Mouse (Mus musculus): ENCODE results near the gene Nebl. TPM values are rescaled to one million over a fixed set of nuclear protein-coding genes. Genes with fewer than 3 reads are reported as not detected.

The Nebl gene
- total and polyA plus RNA-seq, 3 experiments = 4.7 to 5.4 TPM; not detected in 1

GRCm38 (mm10) chr2:17690264-17690663 lies 41.0 kb downstream of the Nebl start:
- no peak for TF ChIP-seq ZNF384 (IDR thresholded peaks at IDR 0.05; ENCODE audit: low read depth, low read length)
- no peak for TF ChIP-seq SMC3 (IDR thresholded peaks at IDR 0.05; ENCODE audit: low read depth, low read length)
- TF ChIP-seq JUND (IDR thresholded peaks at IDR 0.05; ENCODE audit: low read depth, low read length) = no peak
- no peak for TF ChIP-seq KAT2A (conservative IDR thresholded peaks at IDR 0.05; ENCODE audit: low read depth, low read length)
- TF ChIP-seq CTCF (IDR thresholded peaks at IDR 0.05 in 2 of 3, conservative IDR thresholded peaks at IDR 0.05 in 1 of 3; ENCODE audit: control insufficient read depth in 1 of 3, insufficient read depth in 1 of 3, low read depth in 2 of 3, low read length in 3 of 3, poor library complexity in 1 of 3, severe bottlenecking in 1 of 3) = no peak
- no peak for TF ChIP-seq E2F4 (IDR thresholded peaks at IDR 0.05; ENCODE audit: borderline replicate concordance, low read depth, low read length)
- no peak for TF ChIP-seq SIN3A (IDR thresholded peaks at IDR 0.05; ENCODE audit: low read length)
- TF ChIP-seq UBTF (IDR thresholded peaks at IDR 0.05; ENCODE audit: borderline replicate concordance, insufficient read depth, low read depth, low read length) = no peak
- TF ChIP-seq MAZ (IDR thresholded peaks at IDR 0.05; ENCODE audit: low read depth, low read length) = no peak
- no peak for TF ChIP-seq RCOR1 (IDR thresholded peaks at IDR 0.05; ENCODE audit: low read depth, low read length)
- no peak for TF ChIP-seq POLR2AphosphoS2 (IDR thresholded peaks at IDR 0.05; ENCODE audit: low read length)
- no peak for TF ChIP-seq EP300 (IDR thresholded peaks at IDR 0.05; ENCODE audit: low read depth in 1 of 2, low read length in 2 of 2)
- no peak for TF ChIP-seq HCFC1 (IDR thresholded peaks at IDR 0.05; ENCODE audit: low read depth, low read length)
- no peak for TF ChIP-seq GABPA (IDR thresholded peaks at IDR 0.05; ENCODE audit: low read depth, low read length)
- TF ChIP-seq TCF12 (IDR thresholded peaks at IDR 0.05; ENCODE audit: low read depth, low read length) = no peak
- TF ChIP-seq USF2 (IDR thresholded peaks at IDR 0.05; ENCODE audit: borderline replicate concordance in 1 of 2, insufficient read depth in 1 of 2, low read depth in 1 of 2, low read length in 2 of 2) = no peak
- H3K79me2 ChIP-seq (ENCODE audit: control insufficient read depth, insufficient read depth, low read length, poor library complexity) = no peaks in the 10 kb centered on the region
- no peak overlapping the region for H3K27ac ChIP-seq (ENCODE audit: control insufficient read depth, low read depth, low read length)

GRCm38 (mm10) chr2:17687141-17687540 lies 44.1 kb downstream of the Nebl start:
- H3K4me1 ChIP-seq (ENCODE audit: control insufficient read depth in 1 of 2, insufficient read depth in 2 of 2, low read length in 2 of 2) = no peaks in the 10 kb centered on the region
- peak; percentile 2 for DNase-seq (ENCODE audit: low read depth, low spot score)
- TF ChIP-seq POLR2A (IDR thresholded peaks at IDR 0.05; ENCODE audit: control insufficient read depth in 1 of 2, insufficient read depth in 1 of 2, low read depth in 1 of 2, low read length in 2 of 2, poor library complexity in 1 of 2) (no peak), TBP (IDR thresholded peaks at IDR 0.05; ENCODE audit: low read depth, low read length) (no peak), MYB (IDR thresholded peaks at IDR 0.05; ENCODE audit: low read depth, low read length) (no peak)
- H3K79me2 ChIP-seq (ENCODE audit: control insufficient read depth, insufficient read depth, low read length, poor library complexity) = no peaks in the 10 kb centered on the region
- no peak overlapping the region for H3K4me3 ChIP-seq (ENCODE audit: control insufficient read depth in 1 of 2, insufficient read depth in 1 of 2, low read depth in 2 of 2, low read length in 2 of 2)
- no peak overlapping the region for H3K27ac ChIP-seq (ENCODE audit: control insufficient read depth, low read depth, low read length)
- H3K9me3 ChIP-seq (replicated peaks; ENCODE audit: insufficient read depth, low read length) = no peaks in the 10 kb centered on the region
- no peak overlapping the region for H3K9ac ChIP-seq (ENCODE audit: control insufficient read depth, low read depth, low read length, poor library complexity, severe bottlenecking)
- H3K36me3 ChIP-seq (ENCODE audit: control insufficient read depth in 1 of 2, insufficient read depth in 2 of 2, low read length in 2 of 2) = no peaks in the 10 kb centered on the region
- no peaks in the 10 kb centered on the region for H3K27me3 ChIP-seq (ENCODE audit: control insufficient read depth in 1 of 2, insufficient read depth in 2 of 2, low read length in 2 of 2)

More at GRCm38 (mm10) chr2:17690264-17690663, 41.0 kb downstream of the Nebl start:
- DNase-seq (ENCODE audit: low read depth, low spot score) = no peak
- Histone ChIP-seq H3K9me3 (replicated peaks; ENCODE audit: insufficient read depth, low read length) (no peaks in the 10 kb centered on the region), H3K36me3 (ENCODE audit: control insufficient read depth in 1 of 2, insufficient read depth in 2 of 2, low read length in 2 of 2) (no peaks in the 10 kb centered on the region), H3K4me3 (ENCODE audit: control insufficient read depth in 1 of 2, insufficient read depth in 1 of 2, low read depth in 2 of 2, low read length in 2 of 2) (no peak overlapping the region), H3K9ac (ENCODE audit: control insufficient read depth, low read depth, low read length, poor library complexity, severe bottlenecking) (no peak overlapping the region), H3K27me3 (ENCODE audit: control insufficient read depth in 1 of 2, insufficient read depth in 2 of 2, low read length in 2 of 2) (no peaks in the 10 kb centered on the region), H3K4me1 (ENCODE audit: control insufficient read depth in 1 of 2, insufficient read depth in 2 of 2, low read length in 2 of 2) (no peaks in the 10 kb centered on the region)
